Mouse (Mus musculus) activated CD4-positive, CD25-positive, alpha-beta regulatory T cell, adult 4 months (primary cell): ENCODE measurements around the gene Sdhaf1. TPM values are rescaled to one million over a fixed set of nuclear protein-coding genes. Genes with fewer than 3 reads are reported as not detected.

Experiments
- ATAC-seq: one replicate; pipeline ENCODE4 v1.8.0; 2017
- polyA plus RNA-seq, 2 experiments: library from polyadenylated mRNA; unstranded; fragments of 100-300 nt; shearing (Covaris generic); gene quantifications; one replicate each; pipeline ENCODE4 v1.2.1; 2017

Gene Sdhaf1
- polyA plus RNA-seq, 2 experiments from 2014 or later: 4.2 to 8.5 TPM

GRCm38 (mm10) chr7:30324300-30324944 is 727 bp upstream of the Sdhaf1 start:
- no peak for ATAC-seq

DNA sequence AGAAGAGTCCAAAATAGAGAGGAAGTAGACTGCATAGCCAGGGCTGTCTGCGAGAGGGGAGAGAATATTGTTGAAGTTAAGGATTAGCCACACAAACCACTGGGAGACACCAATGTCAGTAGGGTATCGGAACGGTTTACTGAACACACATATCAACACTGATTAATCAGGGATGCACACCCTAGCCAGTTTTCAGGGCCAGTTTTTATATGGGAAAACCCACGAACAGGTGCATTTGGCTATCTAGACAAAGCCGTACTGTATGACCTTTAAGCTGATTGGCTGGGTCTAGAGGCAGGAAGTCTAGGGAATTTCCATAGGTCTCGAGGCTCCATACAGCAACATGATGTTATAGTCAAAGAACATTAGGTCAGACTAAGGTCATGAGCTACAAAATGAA is 830 bp downstream of the Sdhaf1 start:
- ATAC-seq: peak; percentile 55

DNA sequence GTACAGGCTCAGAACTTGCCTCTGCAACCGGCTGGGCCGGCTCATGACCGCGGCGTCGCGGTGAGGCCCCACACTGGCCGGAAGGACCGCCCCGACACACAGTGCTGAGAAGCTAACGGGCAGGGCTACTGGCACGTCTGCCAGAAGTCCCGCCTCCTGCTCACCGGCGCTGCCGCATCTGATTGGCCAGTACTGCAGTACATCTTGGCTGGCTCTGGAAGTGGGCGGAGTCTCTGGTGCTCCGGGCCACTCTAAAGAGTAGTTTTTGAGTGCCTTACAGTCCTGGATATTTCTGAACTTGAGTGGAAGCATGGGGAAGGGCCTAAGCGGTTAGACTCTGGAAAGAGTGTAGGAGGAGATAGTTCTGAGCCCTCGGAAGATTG is 1.4 kb downstream of the Sdhaf1 start:
- ATAC-seq: peak; percentile 70

- ATAC-seq: peak; percentile 62
These were observed 2.0 kb downstream of the Sdhaf1 start, which contains the start of gene E130208F15Rik for GRCm38 (mm10) chr7:30321539-30322284. TSS of gene E130208F15Rik (plus strand) at chr7:30321740.

- ATAC-seq: no peak
These were observed 2.7 kb downstream of the Sdhaf1 start for GRCm38 (mm10) chr7:30320946-30321345.

DNA sequence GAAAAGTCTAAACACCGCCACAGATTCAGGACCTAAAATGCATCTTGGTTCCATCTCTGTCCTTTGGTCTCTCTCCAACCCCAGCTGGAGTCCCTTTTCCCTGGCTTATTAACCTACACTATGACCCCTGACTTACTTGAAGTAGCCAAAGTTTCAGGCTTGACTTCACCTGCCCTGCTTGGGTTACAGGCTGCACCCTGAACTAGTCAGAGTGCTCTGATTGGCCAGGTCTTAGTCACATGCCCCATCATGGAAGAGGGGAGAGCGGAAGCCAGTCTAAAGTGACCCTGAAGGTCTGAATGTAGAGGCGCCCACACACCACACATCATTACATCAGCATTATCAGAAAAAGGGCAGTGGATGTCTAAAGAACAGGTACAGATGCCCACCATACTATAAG is 5.6 kb downstream of the Sdhaf1 start:
- ATAC-seq: no peak

DNA sequence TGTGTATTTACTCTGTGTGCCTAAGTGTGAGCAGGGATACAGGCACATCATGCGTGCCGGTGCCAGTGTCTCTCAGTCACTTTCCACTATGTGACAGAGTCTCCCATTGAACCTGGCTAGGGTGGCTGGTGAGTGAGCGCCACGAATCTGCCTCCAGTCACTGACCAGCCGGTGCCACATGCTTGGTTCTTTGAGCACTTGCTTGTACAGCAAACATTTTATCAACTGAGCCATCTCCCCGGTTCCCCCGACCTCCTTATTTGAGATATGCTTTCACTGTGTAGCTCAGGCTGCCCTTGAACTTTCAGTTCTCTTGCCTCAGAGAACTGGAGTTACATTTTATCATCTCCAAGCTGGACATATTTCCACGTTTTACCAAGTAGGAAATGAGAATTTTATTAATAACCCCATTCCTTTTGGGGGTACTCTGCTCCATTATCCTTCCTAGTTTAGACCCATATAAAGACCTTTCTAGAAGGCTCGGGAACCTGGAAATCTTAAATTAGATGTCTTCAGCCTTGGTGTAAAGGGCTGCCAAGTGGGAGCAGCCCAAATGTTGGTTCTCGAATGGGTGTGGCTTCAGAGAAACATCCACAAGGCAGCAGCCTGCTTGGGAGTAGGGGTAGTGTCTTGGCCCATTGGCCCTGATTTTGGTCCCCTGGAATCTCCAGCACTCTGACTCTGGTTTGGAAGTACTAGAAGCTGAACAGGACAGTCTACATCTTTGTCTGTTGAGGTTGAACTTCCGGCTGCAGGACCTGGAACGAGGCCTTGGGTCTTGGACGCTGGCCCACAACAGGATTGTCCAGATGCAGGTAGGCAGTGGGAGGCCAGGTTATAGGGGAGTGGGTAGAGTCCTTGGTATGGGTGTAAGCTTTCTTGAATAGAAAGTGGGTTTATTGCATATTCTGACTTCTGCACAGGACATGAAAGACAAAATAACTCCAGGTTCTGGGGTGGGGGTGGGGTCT is 7.9 kb downstream of the Sdhaf1 start:
- ATAC-seq: no peak

DNA sequence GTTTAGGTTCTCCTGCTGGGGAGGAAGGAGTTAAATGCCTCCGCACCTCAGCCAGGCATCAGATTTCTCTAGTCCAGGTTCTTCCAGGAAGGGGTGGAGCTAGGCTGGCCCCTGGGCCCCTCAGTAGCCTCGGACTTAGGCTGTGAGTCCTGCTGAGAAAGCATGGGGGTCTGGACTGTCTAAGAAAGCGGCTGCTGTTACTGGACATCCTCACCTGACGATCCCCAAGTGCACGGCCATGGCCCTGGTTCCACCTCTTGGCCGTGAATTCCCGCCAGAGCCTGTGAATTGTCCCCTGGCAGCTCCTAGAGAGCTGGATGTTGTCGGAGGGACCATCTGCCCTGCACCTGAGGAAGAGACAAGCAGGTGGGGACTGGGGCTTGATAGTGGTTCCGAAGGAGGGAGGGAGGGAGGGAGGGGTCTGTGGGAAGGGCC is 9.0 kb downstream of the Sdhaf1 start, which contains the start of gene Syne4:
Syne4 (plus strand) TSS at position 87 of the 435 bp plus-strand sequence.
- ATAC-seq: no peak

GRCm38 (mm10) chr7:30313666-30314320 is 9.9 kb downstream of the Sdhaf1 start:
- ATAC-seq: no peak

- no peak for ATAC-seq
These were observed 13.6 kb downstream of the Sdhaf1 start for GRCm38 (mm10) chr7:30310136-30310535.

- ATAC-seq: no peak
These were observed 14.1 kb downstream of the Sdhaf1 start for GRCm38 (mm10) chr7:30309395-30310129.

- peak; percentile 100 for ATAC-seq
These were observed 15.4 kb downstream of the Sdhaf1 start, which contains the start of gene Alkbh6 for GRCm38 (mm10) chr7:30308076-30309005. TSS of gene Alkbh6 (plus strand) at chr7:30308717.

GRCm38 (mm10) chr7:30306083-30306779 is 17.5 kb downstream of the Sdhaf1 start:
- no peak for ATAC-seq

DNA sequence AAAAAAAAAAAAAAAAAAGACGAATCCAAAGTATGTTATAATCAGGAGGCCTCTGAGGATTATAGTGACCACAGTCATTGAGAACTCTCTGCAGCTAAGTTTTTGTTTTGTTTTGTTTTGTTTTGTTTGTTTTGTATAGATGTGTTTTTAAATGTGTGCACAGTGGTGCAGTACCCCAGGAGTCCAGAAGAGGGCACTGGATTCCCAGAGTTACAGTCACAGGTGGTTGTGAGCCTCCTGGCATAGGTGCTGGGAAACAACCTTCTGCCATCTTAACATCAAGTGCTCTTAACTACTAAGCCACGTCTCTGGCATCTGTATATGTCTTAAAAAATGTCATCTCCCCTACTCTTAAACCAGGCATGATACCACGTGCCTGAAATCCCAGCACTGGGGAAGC is 22.8 kb downstream of the Sdhaf1 start:
- ATAC-seq: no peak

GRCm38 (mm10) chr7:30297266-30297665 is 26.4 kb downstream of the Sdhaf1 start:
- ATAC-seq: no peak

DNA sequence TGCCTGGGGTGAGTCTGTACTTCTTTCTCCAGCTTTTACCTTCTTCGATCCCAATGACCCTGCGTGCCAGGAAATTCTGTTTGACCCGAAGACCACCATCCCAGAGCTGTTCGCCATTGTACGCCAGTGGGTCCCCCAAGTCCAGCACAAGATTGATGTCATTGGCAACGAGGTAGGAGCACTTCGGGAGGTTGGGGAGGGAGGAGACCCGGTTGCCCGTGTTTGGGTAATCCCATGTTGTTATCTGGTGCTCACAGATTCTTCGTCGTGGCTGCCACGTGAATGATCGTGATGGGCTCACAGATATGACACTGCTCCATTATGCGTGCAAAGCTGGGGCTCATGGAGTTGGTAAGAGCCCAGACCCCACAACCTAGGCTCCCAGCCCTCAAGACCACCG is 26.9 kb downstream of the Sdhaf1 start:
- no peak for ATAC-seq

GRCm38 (mm10) chr7:30295103-30295502 is 28.6 kb downstream of the Sdhaf1 start:
- ATAC-seq: no peak

DNA sequence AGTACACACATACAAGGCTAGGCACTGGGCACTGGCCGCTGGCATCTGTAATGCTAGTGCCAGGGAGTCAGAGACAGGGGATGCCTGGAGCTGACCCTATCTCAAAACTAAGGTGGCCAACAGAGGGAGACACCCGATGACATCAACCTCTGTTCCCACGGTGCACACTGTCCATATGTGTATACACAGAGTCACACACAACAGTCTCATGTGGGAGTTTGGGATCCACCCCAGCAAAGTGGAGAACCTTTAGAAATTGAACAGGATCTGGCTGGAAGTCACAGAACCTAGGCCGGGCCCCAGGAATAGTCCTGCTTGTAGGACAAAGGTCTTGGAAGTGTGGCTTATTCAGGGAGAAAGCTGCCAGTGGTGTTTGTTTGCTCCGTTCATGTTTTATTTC is 29.4 kb downstream of the Sdhaf1 start:
- ATAC-seq: no peak

GRCm38 (mm10) chr7:30293795-30294194 is 29.9 kb downstream of the Sdhaf1 start:
- no peak for ATAC-seq
